Mouse (Mus musculus) heart, postnatal 0 days (tissue): ENCODE data around the gene Casz1. TPM values are rescaled to one million over a fixed set of nuclear protein-coding genes. Genes with fewer than 3 reads are reported as not detected.

Experiments used
- ATAC-seq: fragments of 200-750 bp; cut with Nextera tagmentation; 2 replicates; pipeline ENCODE4 v1.8.0; 2017; ENCODE audit warnings: low read depth, moderate number of reproducible peaks, moderate library complexity; ENCODE audit not compliant: insufficient read depth
- DNase-seq: peaks from one replicate; pipeline ENCODE4 v3.0.0-alpha.2; 2016; ENCODE audit warnings: low spot score
- H3K27ac ChIP-seq: fragments of 300-500 bp; sonication (generic); 2 replicates; pipeline ENCODE4 v1.5.1; 2014; ENCODE audit warnings: low read depth, mild to moderate bottlenecking
- H3K27me3 ChIP-seq: fragments of 300-500 bp; sonication (generic); 2 replicates; pipeline ENCODE4 v1.6.1; 2014; ENCODE audit warnings: low read length, mixed read lengths; ENCODE audit not compliant: control insufficient read depth, insufficient read depth
- H3K36me3 ChIP-seq: fragments of 300-500 bp; sonication (generic); replicated peaks from 2 replicates; pipeline ENCODE4 v1.6.1; 2014; ENCODE audit warnings: low read length, mixed read lengths; ENCODE audit not compliant: control insufficient read depth, insufficient read depth
- H3K4me1 ChIP-seq: fragments of 300-500 bp; sonication (generic); 2 replicates; pipeline ENCODE4 v1.6.1; 2014; ENCODE audit warnings: antibody characterized with exemption; ENCODE audit not compliant: control insufficient read depth, insufficient read depth
- H3K4me2 ChIP-seq: fragments of 300-500 bp; sonication (generic); 2 replicates; pipeline ENCODE4 v1.6.1; 2014; ENCODE audit warnings: low read depth, mild to moderate bottlenecking, low read length, moderate library complexity
- H3K4me3 ChIP-seq: fragments of 300-500 bp; sonication (generic); 2 replicates; pipeline ENCODE4 v1.5.1; 2014; ENCODE audit warnings: low read depth, low read length
- H3K9ac ChIP-seq: fragments of 300-500 bp; sonication (generic); replicated peaks from 2 replicates; pipeline ENCODE4 v1.6.1; 2014; ENCODE audit warnings: low read depth, low read length, mixed read lengths
- H3K9me3 ChIP-seq: fragments of 300-500 bp; sonication (generic); replicated peaks from 2 replicates; pipeline ENCODE4 v1.6.1; 2016; ENCODE audit warnings: low read length; ENCODE audit not compliant: control insufficient read depth
- CTCF ChIP-seq: IDR thresholded peaks from 2 replicates; pipeline ENCODE4 v1.5.1; 2016; ENCODE audit warnings: antibody characterized with exemption, control low read depth, low read depth
- EP300 ChIP-seq: IDR thresholded peaks from 2 replicates; pipeline ENCODE4 v1.6.1; 2016; ENCODE audit warnings: antibody characterized with exemption, low read depth
- WGBS: fragments of 180-500 bp; shearing (Covaris S2); extraction: QIAGEN DNeasy Blood & Tissue Kit; methylation state at CpG from one replicate; pipeline ENCODE4 v1.1.7; 2014; 5-methylcytosine and 5-hydroxymethylcytosine counted together
- polyA plus RNA-seq: library from polyadenylated mRNA; unstranded; fragments of >200 nt; fragmentation: Nextera tagmentation; extraction: Ambion mirVana; gene quantifications from 2 replicates; pipeline ENCODE4 v1.2.1, GENCODE M21; 2015
- total RNA-seq: library from RNA; depleted of rRNA; stranded (reverse); fragments of >200 nt; gene quantifications from 2 replicates; pipeline ENCODE4 v1.2.3, GENCODE M21; 2014; ENCODE audit warnings: low replicate concordance

Gene Casz1
- total and polyA plus RNA-seq, 2 experiments from 2014 or later, result 16.4 to 42.6 TPM

DNA sequence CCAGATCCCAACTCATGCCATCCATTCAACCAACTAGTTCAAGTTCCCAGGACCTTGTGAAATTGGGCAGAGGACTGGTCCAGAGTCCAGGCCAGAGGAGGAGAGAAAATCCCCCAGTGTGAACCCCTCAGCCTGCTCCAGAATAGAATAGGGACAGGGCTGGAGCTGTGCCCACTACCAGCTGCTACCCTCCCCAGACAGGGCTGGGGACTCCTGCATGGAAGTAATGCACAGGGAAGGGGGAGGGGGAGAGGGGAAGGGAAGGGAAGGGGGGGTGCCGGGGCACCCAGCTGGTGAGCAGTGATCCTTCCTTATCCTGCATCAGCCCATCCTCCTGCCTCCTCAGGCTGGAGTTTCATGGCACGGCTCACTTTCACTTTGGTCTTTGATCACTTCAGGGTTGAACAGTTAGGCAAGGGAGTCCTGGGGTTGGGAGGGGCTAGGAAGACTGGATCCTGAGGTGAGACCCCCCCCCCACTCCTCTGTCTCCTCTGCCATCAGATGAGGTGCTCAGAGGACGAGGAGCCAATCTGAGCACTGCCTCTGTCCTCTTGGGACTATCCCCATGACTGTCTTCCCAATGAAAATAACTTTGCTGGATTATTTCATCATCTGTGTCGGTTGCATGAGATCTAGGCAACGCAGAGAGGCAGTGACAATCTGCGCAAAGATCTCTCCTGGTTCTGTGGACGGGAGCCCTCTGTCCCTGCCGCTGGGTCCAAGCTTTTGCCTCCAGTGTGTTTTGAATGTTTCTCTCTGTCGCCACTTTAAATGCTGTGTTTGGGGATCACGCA is 28.6 kb upstream of the Casz1 start:
- no peak for TF ChIP-seq EP300
- no peak for TF ChIP-seq CTCF
- no peak for DNase-seq
- H3K27ac ChIP-seq, result no peak overlapping the region
- 0 out of 2 replicates have a peak, but pooled peaks cover 2% of the 10 kb centered on the region for H3K27me3 ChIP-seq
- H3K36me3 ChIP-seq, result no peaks in the 10 kb centered on the region
- 63% methylated on average over 10 of the region's 10 CpGs for WGBS
- H3K9ac ChIP-seq, result no peak overlapping the region
- ATAC-seq, result no peak
- H3K4me2 ChIP-seq, result no peak overlapping the region
- no peak overlapping the region for H3K4me3 ChIP-seq
- no peaks in the 10 kb centered on the region for H3K9me3 ChIP-seq
- H3K4me1 ChIP-seq, result peaks cover 8% of the 10 kb centered on the region

DNA sequence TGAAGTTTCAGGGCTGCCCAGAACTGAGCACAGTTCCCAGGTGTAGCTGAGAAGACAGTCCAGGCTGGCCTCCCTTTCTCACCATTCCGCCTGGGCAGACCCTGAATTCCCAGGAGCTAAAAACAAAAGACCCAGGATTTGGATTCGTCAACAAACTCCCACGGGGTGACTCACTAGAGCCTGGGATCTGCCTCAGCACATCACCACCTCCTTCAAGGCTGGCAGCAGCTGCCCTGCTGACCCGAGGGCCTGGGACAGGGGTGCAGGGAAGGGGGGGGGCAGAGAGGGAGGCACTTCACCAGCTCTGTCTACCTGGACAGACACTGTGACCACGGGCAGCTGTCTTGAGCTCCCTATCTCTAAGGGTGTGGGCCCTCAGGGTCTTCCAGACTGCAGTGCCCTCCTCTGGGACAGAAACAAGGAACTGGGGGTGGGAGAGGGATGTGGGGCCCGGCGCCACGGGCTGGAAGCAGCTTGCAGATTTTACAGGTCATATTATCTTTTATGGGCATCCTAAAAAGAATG is 24.1 kb upstream of the Casz1 start:
- Histone ChIP-seq H3K4me3 (no peak overlapping the region), H3K4me2 (no peak overlapping the region), H3K36me3 (no peaks in the 10 kb centered on the region), H3K9me3 (no peaks in the 10 kb centered on the region), H3K27ac (no peak overlapping the region), H3K27me3 (0 out of 2 replicates have a peak, but pooled peaks cover 2% of the 10 kb centered on the region), H3K9ac (no peak overlapping the region), H3K4me1 (peaks cover 20% of the 10 kb centered on the region)
- no peak for TF ChIP-seq CTCF
- no peak for TF ChIP-seq EP300
- DNase-seq (no peak), ATAC-seq (no peak)
- 36% methylated on average over 8 of the region's 8 CpGs for WGBS

GRCm38 (mm10) chr4:148781516-148781915 is 22.7 kb upstream of the Casz1 start:
- DNase-seq (peak; percentile 39), ATAC-seq (no peak)
- H3K9ac ChIP-seq, result no peak overlapping the region
- H3K4me3 ChIP-seq, result no peak overlapping the region
- no peaks in the 10 kb centered on the region for H3K36me3 ChIP-seq
- peak overlapping the region; percentile 54; the same call in 1 of the 2 replicates for H3K27ac ChIP-seq
- 27% methylated on average over 7 of the region's 7 CpGs for WGBS
- no peak overlapping the region for H3K4me2 ChIP-seq
- TF ChIP-seq EP300 (no peak), CTCF (no peak)
- H3K27me3 ChIP-seq, result 0 out of 2 replicates have a peak, but pooled peaks cover 2% of the 10 kb centered on the region
- peaks cover 22% of the 10 kb centered on the region for H3K4me1 ChIP-seq
- H3K9me3 ChIP-seq, result no peaks in the 10 kb centered on the region

DNA sequence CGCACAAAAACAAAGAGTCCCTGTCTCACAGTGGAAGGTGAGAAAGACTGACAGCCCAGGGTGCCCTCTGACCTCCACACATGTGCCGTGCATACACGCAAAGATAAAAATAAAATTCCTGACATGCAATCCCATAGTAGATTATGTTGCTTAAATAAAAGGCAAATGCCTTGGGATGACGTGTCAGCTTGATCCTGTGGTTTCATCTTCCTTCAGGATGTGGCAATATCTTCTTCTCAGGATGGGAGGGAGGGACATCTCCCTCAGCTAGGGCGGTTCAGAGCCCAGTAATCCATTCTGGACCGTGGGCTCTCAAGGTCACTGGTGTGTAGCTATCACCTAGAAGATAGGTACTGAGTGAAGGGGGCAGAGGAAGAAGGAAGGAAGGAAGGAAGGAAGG is 21.3 kb upstream of the Casz1 start:
- Histone ChIP-seq H3K9me3 (no peaks in the 10 kb centered on the region), H3K27ac (peak overlapping the region; percentile 84; the same call in 1 of the 2 replicates)

GRCm38 (mm10) chr4:148783760-148784159 is 20.5 kb upstream of the Casz1 start:
- ATAC-seq, result peak; percentile 92

More for the DNA sequence above, 21.3 kb upstream of the Casz1 start:
- Histone ChIP-seq H3K4me1 (peaks cover 22% of the 10 kb centered on the region), H3K27me3 (no peaks in the 10 kb centered on the region), H3K9ac (no peak overlapping the region), H3K36me3 (no peaks in the 10 kb centered on the region), H3K4me3 (no peak overlapping the region), H3K4me2 (no peak overlapping the region)
- DNase-seq (no peak), ATAC-seq (no peak)
- 65% methylated on average over 6 of the region's 6 CpGs for WGBS
- TF ChIP-seq EP300 (no peak), CTCF (no peak)

More at GRCm38 (mm10) chr4:148783760-148784159, 20.5 kb upstream of the Casz1 start:
- peak; percentile 83 for DNase-seq
- TF ChIP-seq CTCF (no peak), EP300 (peak; percentile 64; the same call in 1 of the 2 replicates)
- Histone ChIP-seq H3K9ac (no peak overlapping the region), H3K4me3 (no peak overlapping the region), H3K36me3 (no peaks in the 10 kb centered on the region), H3K27ac (peak overlapping the region; percentile 84), H3K4me1 (peaks cover 22% of the 10 kb centered on the region), H3K9me3 (no peaks in the 10 kb centered on the region), H3K27me3 (no peaks in the 10 kb centered on the region), H3K4me2 (no peak overlapping the region)
- 27% methylated on average over 6 of the region's 6 CpGs for WGBS
